ENCODE assay signal across 14 mouse cellular contexts in genomic region chr4:146167202-146167832, GRCm38 (mm10). TPM values are rescaled to one million over a fixed set of nuclear protein-coding genes. Genes with fewer than 3 reads are reported as not detected.
A peak's percentile ranks its signal among the peaks of the same experiment; 100 is the strongest.
DNase-seq lines count a peak whose midpoint lies in the region; ATAC-seq and TF ChIP-seq lines count a peak whose summit lies in the region.
"Not testable (repeated sequence)": the region's sequence is repeated elsewhere in the genome, so short reads cannot be mapped to it uniquely, and the experiment has no call there.
"Had no signal": no experiment of that assay in that cellular context is flagged by ENCODE, and none has a peak within 500 bp of the region (broad histone marks: within the 10 kb centered on the region; RNA-seq: fewer than 3 reads in every experiment).

No protein-coding gene starts in this region.

- TF ChIP-seq CTCF in intestine, postnatal 0 days (IDR thresholded peaks at IDR 0.05; ENCODE audit: low read depth); stomach, postnatal 0 days (IDR thresholded peaks at IDR 0.05; ENCODE audit: low read depth): not testable (repeated sequence)

- not testable (repeated sequence) for H3K36me3 ChIP-seq in forebrain, embryonic 14.5 days (ENCODE audit: control insufficient read depth, insufficient read depth, low read length); hindbrain, embryonic 13.5 days; intestine, postnatal 0 days (ENCODE audit: control insufficient read depth, insufficient read depth); liver, embryonic 11.5 days (ENCODE audit: control insufficient read depth, insufficient read depth, low read length); midbrain, embryonic 13.5 days; stomach, postnatal 0 days (ENCODE audit: control insufficient read depth, insufficient read depth, low read length)

- peak; percentile 1 for DNase-seq in 3T3-L1 (ENCODE audit: low read depth, low spot score)
- peak; percentile 0 for DNase-seq in embryo, embryonic 9.5 days (ENCODE audit: extremely low spot score)
- DNase-seq in forebrain, embryonic 14.5 days (ENCODE audit: low spot score) = peak; percentile 0
- DNase-seq in liver, embryonic 11.5 days (ENCODE audit: low spot score) = peak; percentile 22
- DNase-seq in stomach, postnatal 0 days (ENCODE audit: low spot score) = not testable (repeated sequence)

- peaks cover 11% of the 10 kb centered on the region for H3K9me3 ChIP-seq in forebrain, embryonic 14.5 days (replicated peaks; ENCODE audit: control insufficient read depth, low read length)
- peaks cover 20% of the 10 kb centered on the region for H3K9me3 ChIP-seq in hindbrain, embryonic 13.5 days
- peaks cover 11% of the 10 kb centered on the region for H3K9me3 ChIP-seq in intestine, postnatal 0 days (ENCODE audit: control insufficient read depth)
- H3K9me3 ChIP-seq in liver, embryonic 11.5 days (ENCODE audit: control insufficient read depth, low read length); stomach, postnatal 0 days (ENCODE audit: control insufficient read depth, low read length): not testable (repeated sequence)
- H3K9me3 ChIP-seq in midbrain, embryonic 13.5 days = peaks cover 15% of the 10 kb centered on the region

- WGBS in forebrain, embryonic 14.5 days = 82% methylated on average over 3 of the region's 3 CpGs
- 77% methylated on average over 3 of the region's 3 CpGs for WGBS in hindbrain, embryonic 13.5 days
- WGBS in intestine, postnatal 0 days = 77% methylated on average over 3 of the region's 3 CpGs
- WGBS in liver, embryonic 11.5 days = 76% methylated on average over 3 of the region's 3 CpGs
- WGBS in midbrain, embryonic 13.5 days = 82% methylated on average over 3 of the region's 3 CpGs
- WGBS in stomach, postnatal 0 days = 74% methylated on average over 3 of the region's 3 CpGs

- not testable (repeated sequence) for ATAC-seq in forebrain, embryonic 14.5 days
- ATAC-seq in hindbrain, embryonic 13.5 days (ENCODE audit: low FRiP score) = peak; percentile 51; the same call in 1 of the 2 replicates
- ATAC-seq in intestine, postnatal 0 days = peak; percentile 26; the same call in 1 of the 2 replicates
- ATAC-seq in liver, embryonic 11.5 days (replicated peaks; ENCODE audit: low FRiP score) = peak; percentile 61
- peak; percentile 50; the same call in 1 of the 2 replicates for ATAC-seq in midbrain, embryonic 13.5 days
- peak; percentile 38; the same call in 1 of the 2 replicates for ATAC-seq in stomach, postnatal 0 days (ENCODE audit: low FRiP score, low TSS enrichment)

- not testable (repeated sequence) for H3K4me1 ChIP-seq in forebrain, embryonic 14.5 days (ENCODE audit: control insufficient read depth, insufficient read depth, low read length); hindbrain, embryonic 13.5 days (replicated peaks); intestine, postnatal 0 days (replicated peaks; ENCODE audit: control insufficient read depth, insufficient read depth, low read length); liver, embryonic 11.5 days (replicated peaks; ENCODE audit: control insufficient read depth, insufficient read depth, low read length); midbrain, embryonic 13.5 days (replicated peaks); stomach, postnatal 0 days (replicated peaks; ENCODE audit: control insufficient read depth, insufficient read depth)

- not testable (repeated sequence) for TF ChIP-seq EP300 in stomach, postnatal 0 days (optimal IDR thresholded peaks at IDR 0.05)

- H3K4me2 ChIP-seq in forebrain, embryonic 14.5 days (ENCODE audit: low read length); hindbrain, embryonic 13.5 days; intestine, postnatal 0 days (replicated peaks; ENCODE audit: low read depth); liver, embryonic 11.5 days; midbrain, embryonic 13.5 days (replicated peaks); stomach, postnatal 0 days (replicated peaks; ENCODE audit: low read depth): not testable (repeated sequence)

- not testable (repeated sequence) for H3K27me3 ChIP-seq in forebrain, embryonic 14.5 days (replicated peaks; ENCODE audit: control insufficient read depth, insufficient read depth, low read length); hindbrain, embryonic 13.5 days; intestine, postnatal 0 days (replicated peaks; ENCODE audit: control insufficient read depth, insufficient read depth, low read length); liver, embryonic 11.5 days (replicated peaks; ENCODE audit: control insufficient read depth, insufficient read depth, low read length); midbrain, embryonic 13.5 days; stomach, postnatal 0 days (ENCODE audit: control insufficient read depth, insufficient read depth, low read length)

- H3K9ac ChIP-seq in forebrain, embryonic 14.5 days (ENCODE audit: low read length); hindbrain, embryonic 13.5 days; intestine, postnatal 0 days (ENCODE audit: low read depth, low read length); liver, embryonic 11.5 days (ENCODE audit: low read depth, low read length); midbrain, embryonic 13.5 days (replicated peaks); stomach, postnatal 0 days (ENCODE audit: low read length): not testable (repeated sequence)

- not testable (repeated sequence) for H3K4me3 ChIP-seq in forebrain, embryonic 14.5 days (ENCODE audit: low read depth, low read length); hindbrain, embryonic 13.5 days; intestine, postnatal 0 days (ENCODE audit: low read depth, low read length); liver, embryonic 11.5 days (ENCODE audit: low read depth, low read length); midbrain, embryonic 13.5 days (replicated peaks); stomach, postnatal 0 days (ENCODE audit: low read depth, low read length)

- not testable (repeated sequence) for H3K27ac ChIP-seq in forebrain, embryonic 14.5 days (ENCODE audit: low read depth, low read length); hindbrain, embryonic 13.5 days; intestine, postnatal 0 days (ENCODE audit: low read depth, low read length); liver, embryonic 11.5 days (ENCODE audit: low read depth, low read length); midbrain, embryonic 13.5 days; stomach, postnatal 0 days (replicated peaks)

RNA-seq across cellular contexts. Expression of gene Zfp600, which starts 10.7 kb away (rescaled TPM):
- not detected in 2 replicates for polyA plus RNA-seq in forebrain, embryonic 14.5 days (2014; fragmentation: Nextera tagmentation; extraction: Ambion mirVana)
- not detected in 2 replicates for polyA plus RNA-seq in hindbrain, embryonic 13.5 days (2015; fragmentation: Nextera tagmentation; extraction: Ambion mirVana)
- polyA plus RNA-seq in intestine, postnatal 0 days (2015; fragmentation: Nextera tagmentation; extraction: Ambion mirVana) = not detected in 2 replicates
- 0.10 TPM in 1 of 2 replicates, not detected in the other for polyA plus RNA-seq in liver, embryonic 11.5 days (2014; fragmentation: Nextera tagmentation; extraction: Ambion mirVana)
- polyA plus RNA-seq in midbrain, embryonic 13.5 days (2015; fragmentation: Nextera tagmentation; extraction: Ambion mirVana) = not detected in 2 replicates
- polyA plus RNA-seq in stomach, postnatal 0 days (2015; fragmentation: Nextera tagmentation; extraction: Ambion mirVana) = not detected in 2 replicates
- polyA plus RNA-seq: adrenal gland, adult 2 months; cerebellum, adult 2 months; forebrain, postnatal 0 days; hindbrain, embryonic 16.5 days; liver, embryonic 15.5 days; small intestine, adult 2 months had no signal
